Mouse (Mus musculus): ENCODE data around the gene Lypla2. TPM values are rescaled to one million over a fixed set of nuclear protein-coding genes. Genes with fewer than 3 reads are reported as not detected.

Gene Lypla2
- polyA plus RNA-seq, 1 experiment from 2014 or later: 210 TPM

GRCm38 (mm10) chr4:135935502-135935901 is 36.9 kb downstream of the Lypla2 start:
- no peak overlapping the region for H3K27ac ChIP-seq (ENCODE audit: low read depth, low read length)
- H3K4me3 ChIP-seq (ENCODE audit: low read depth, low read length): no peak overlapping the region
- H3K27me3 ChIP-seq (ENCODE audit: control insufficient read depth, insufficient read depth, low read length): no peaks in the 10 kb centered on the region
- no peak overlapping the region for H3K9ac ChIP-seq (replicated peaks; ENCODE audit: low read depth, low read length)
- ATAC-seq (ENCODE audit: low read depth): no peak
- H3K4me2 ChIP-seq (ENCODE audit: low read depth, low read length): no peak overlapping the region
- 81% methylated on average over 5 of the region's 5 CpGs for WGBS
- no peaks in the 10 kb centered on the region for H3K4me1 ChIP-seq (ENCODE audit: control insufficient read depth, insufficient read depth, low read length)
- no peaks in the 10 kb centered on the region for H3K9me3 ChIP-seq (ENCODE audit: control insufficient read depth, low read length)
- peaks cover 13% of the 10 kb centered on the region for H3K36me3 ChIP-seq (ENCODE audit: control insufficient read depth, insufficient read depth, low read length)

DNA sequence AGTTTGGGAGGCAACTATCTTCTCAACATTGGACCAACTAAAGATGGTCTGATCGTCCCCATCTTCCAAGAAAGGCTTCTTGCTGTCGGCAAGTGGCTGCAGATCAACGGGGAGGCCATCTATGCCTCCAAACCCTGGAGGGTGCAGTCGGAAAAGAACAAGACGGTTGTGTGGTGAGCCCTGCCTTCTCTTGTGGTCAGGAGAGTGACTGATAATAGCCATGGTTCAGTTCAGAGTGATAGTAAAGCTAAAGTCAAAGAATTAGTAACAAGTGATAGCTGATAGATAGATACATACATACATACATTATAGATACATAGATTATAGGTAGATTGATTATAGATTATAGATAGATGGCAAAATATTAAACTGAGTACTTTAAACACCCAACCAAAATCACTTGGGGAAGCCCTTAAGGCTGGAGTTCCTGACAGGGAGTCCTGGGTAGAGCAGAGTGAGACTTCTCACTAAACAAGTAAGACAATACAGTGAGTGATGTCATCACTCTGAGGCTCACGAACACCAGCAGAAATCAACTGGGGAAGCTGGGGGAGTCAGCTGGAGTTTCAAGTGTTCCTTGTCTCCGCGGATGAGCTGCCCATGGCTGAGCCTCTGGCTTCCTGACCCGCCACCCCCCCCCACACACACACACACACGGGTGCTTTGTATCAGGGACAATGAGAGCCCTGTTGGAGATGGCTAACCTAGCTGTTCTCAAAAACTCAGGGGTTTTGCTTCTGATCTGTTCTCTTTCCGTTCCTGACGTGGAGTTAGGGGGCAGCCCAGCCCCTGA is 37.5 kb downstream of the Lypla2 start:
- no peaks in the 10 kb centered on the region for H3K27me3 ChIP-seq (ENCODE audit: control insufficient read depth, insufficient read depth, low read length)
- no peaks in the 10 kb centered on the region for H3K9me3 ChIP-seq (ENCODE audit: control insufficient read depth, low read length)
- H3K9ac ChIP-seq (replicated peaks; ENCODE audit: low read depth, low read length): no peak overlapping the region
- 57% methylated on average over 12 of the region's 12 CpGs for WGBS
- H3K4me2 ChIP-seq (ENCODE audit: low read depth, low read length): no peak overlapping the region
- ATAC-seq (ENCODE audit: low read depth): no peak
- no peaks in the 10 kb centered on the region for H3K4me1 ChIP-seq (ENCODE audit: control insufficient read depth, insufficient read depth, low read length)
- H3K4me3 ChIP-seq (ENCODE audit: low read depth, low read length): no peak overlapping the region
- peaks cover 10% of the 10 kb centered on the region for H3K36me3 ChIP-seq (ENCODE audit: control insufficient read depth, insufficient read depth, low read length)
- H3K27ac ChIP-seq (ENCODE audit: low read depth, low read length): no peak overlapping the region

- no peak overlapping the region for H3K27ac ChIP-seq (ENCODE audit: low read depth, low read length)
- H3K4me3 ChIP-seq (ENCODE audit: low read depth, low read length): no peak overlapping the region
- peaks cover 7% of the 10 kb centered on the region for H3K36me3 ChIP-seq (ENCODE audit: control insufficient read depth, insufficient read depth, low read length)
- no peak overlapping the region for H3K9ac ChIP-seq (replicated peaks; ENCODE audit: low read depth, low read length)
- H3K4me1 ChIP-seq (ENCODE audit: control insufficient read depth, insufficient read depth, low read length): no peaks in the 10 kb centered on the region
- no peak for ATAC-seq (ENCODE audit: low read depth)
- no peak overlapping the region for H3K4me2 ChIP-seq (ENCODE audit: low read depth, low read length)
- H3K27me3 ChIP-seq (ENCODE audit: control insufficient read depth, insufficient read depth, low read length): no peaks in the 10 kb centered on the region
- H3K9me3 ChIP-seq (ENCODE audit: control insufficient read depth, low read length): no peaks in the 10 kb centered on the region
- 63% methylated on average over 5 of the region's 5 CpGs for WGBS
Measured at GRCm38 (mm10) chr4:135931832-135932231, 40.6 kb downstream of the Lypla2 start.

GRCm38 (mm10) chr4:135930239-135930638 is 42.2 kb downstream of the Lypla2 start:
- H3K36me3 ChIP-seq (ENCODE audit: control insufficient read depth, insufficient read depth, low read length): peaks cover 7% of the 10 kb centered on the region
- 94% methylated on average over 8 of the region's 8 CpGs for WGBS

GRCm38 (mm10) chr4:135929828-135930227 is 42.6 kb downstream of the Lypla2 start:
- Histone ChIP-seq H3K4me1 (ENCODE audit: control insufficient read depth, insufficient read depth, low read length) (no peaks in the 10 kb centered on the region), H3K36me3 (ENCODE audit: control insufficient read depth, insufficient read depth, low read length) (peaks cover 7% of the 10 kb centered on the region), H3K4me2 (ENCODE audit: low read depth, low read length) (no peak overlapping the region), H3K27me3 (ENCODE audit: control insufficient read depth, insufficient read depth, low read length) (no peaks in the 10 kb centered on the region), H3K27ac (ENCODE audit: low read depth, low read length) (no peak overlapping the region), H3K9me3 (ENCODE audit: control insufficient read depth, low read length) (no peaks in the 10 kb centered on the region), H3K9ac (replicated peaks; ENCODE audit: low read depth, low read length) (no peak overlapping the region), H3K4me3 (ENCODE audit: low read depth, low read length) (no peak overlapping the region)
- 96% methylated on average over 9 of the region's 9 CpGs for WGBS
- ATAC-seq (ENCODE audit: low read depth): no peak

More at GRCm38 (mm10) chr4:135930239-135930638, 42.2 kb downstream of the Lypla2 start:
- Histone ChIP-seq H3K27ac (ENCODE audit: low read depth, low read length) (no peak overlapping the region), H3K9ac (replicated peaks; ENCODE audit: low read depth, low read length) (no peak overlapping the region), H3K4me2 (ENCODE audit: low read depth, low read length) (no peak overlapping the region), H3K4me3 (ENCODE audit: low read depth, low read length) (no peak overlapping the region), H3K9me3 (ENCODE audit: control insufficient read depth, low read length) (no peaks in the 10 kb centered on the region), H3K4me1 (ENCODE audit: control insufficient read depth, insufficient read depth, low read length) (no peaks in the 10 kb centered on the region), H3K27me3 (ENCODE audit: control insufficient read depth, insufficient read depth, low read length) (no peaks in the 10 kb centered on the region)
- no peak for ATAC-seq (ENCODE audit: low read depth)

GRCm38 (mm10) chr4:135929405-135929804 is 43.0 kb downstream of the Lypla2 start:
- Histone ChIP-seq H3K4me3 (ENCODE audit: low read depth, low read length) (no peak overlapping the region), H3K36me3 (ENCODE audit: control insufficient read depth, insufficient read depth, low read length) (peaks cover 7% of the 10 kb centered on the region), H3K27me3 (ENCODE audit: control insufficient read depth, insufficient read depth, low read length) (no peaks in the 10 kb centered on the region), H3K9me3 (ENCODE audit: control insufficient read depth, low read length) (no peaks in the 10 kb centered on the region), H3K27ac (ENCODE audit: low read depth, low read length) (no peak overlapping the region), H3K4me1 (ENCODE audit: control insufficient read depth, insufficient read depth, low read length) (no peaks in the 10 kb centered on the region), H3K4me2 (ENCODE audit: low read depth, low read length) (no peak overlapping the region), H3K9ac (replicated peaks; ENCODE audit: low read depth, low read length) (no peak overlapping the region)
- no peak for ATAC-seq (ENCODE audit: low read depth)
- 90% methylated on average over 5 of the region's 5 CpGs for WGBS

- H3K9ac ChIP-seq (replicated peaks; ENCODE audit: low read depth, low read length): no peak overlapping the region
- H3K36me3 ChIP-seq (ENCODE audit: control insufficient read depth, insufficient read depth, low read length): peaks cover 2% of the 10 kb centered on the region
- H3K27me3 ChIP-seq (ENCODE audit: control insufficient read depth, insufficient read depth, low read length): no peaks in the 10 kb centered on the region
- H3K4me1 ChIP-seq (ENCODE audit: control insufficient read depth, insufficient read depth, low read length): no peaks in the 10 kb centered on the region
- H3K4me2 ChIP-seq (ENCODE audit: low read depth, low read length): no peak overlapping the region
- no peaks in the 10 kb centered on the region for H3K9me3 ChIP-seq (ENCODE audit: control insufficient read depth, low read length)
- no peak overlapping the region for H3K4me3 ChIP-seq (ENCODE audit: low read depth, low read length)
- no peak overlapping the region for H3K27ac ChIP-seq (ENCODE audit: low read depth, low read length)
- WGBS: 83% methylated on average over 9 of the region's 9 CpGs
- no peak for ATAC-seq (ENCODE audit: low read depth)
Measured at GRCm38 (mm10) chr4:135928376-135928775, 44.0 kb downstream of the Lypla2 start.

- no peak overlapping the region for H3K4me3 ChIP-seq (ENCODE audit: low read depth, low read length)
- 96% methylated on average over 3 of the region's 3 CpGs for WGBS
- ATAC-seq (ENCODE audit: low read depth): no peak
- H3K27me3 ChIP-seq (ENCODE audit: control insufficient read depth, insufficient read depth, low read length): no peaks in the 10 kb centered on the region
- peaks cover 2% of the 10 kb centered on the region for H3K4me1 ChIP-seq (ENCODE audit: control insufficient read depth, insufficient read depth, low read length)
- H3K9me3 ChIP-seq (ENCODE audit: control insufficient read depth, low read length): no peaks in the 10 kb centered on the region
- no peak overlapping the region for H3K27ac ChIP-seq (ENCODE audit: low read depth, low read length)
- H3K9ac ChIP-seq (replicated peaks; ENCODE audit: low read depth, low read length): no peak overlapping the region
- no peak overlapping the region for H3K4me2 ChIP-seq (ENCODE audit: low read depth, low read length)
- H3K36me3 ChIP-seq (ENCODE audit: control insufficient read depth, insufficient read depth, low read length): peaks cover 2% of the 10 kb centered on the region
Measured at GRCm38 (mm10) chr4:135926861-135927260, 45.6 kb downstream of the Lypla2 start.

- Histone ChIP-seq H3K9me3 (ENCODE audit: control insufficient read depth, low read length) (no peaks in the 10 kb centered on the region), H3K4me3 (ENCODE audit: low read depth, low read length) (no peak overlapping the region), H3K9ac (replicated peaks; ENCODE audit: low read depth, low read length) (no peak overlapping the region), H3K27me3 (ENCODE audit: control insufficient read depth, insufficient read depth, low read length) (no peaks in the 10 kb centered on the region), H3K36me3 (ENCODE audit: control insufficient read depth, insufficient read depth, low read length) (peaks cover 2% of the 10 kb centered on the region), H3K4me1 (ENCODE audit: control insufficient read depth, insufficient read depth, low read length) (peaks cover 6% of the 10 kb centered on the region), H3K4me2 (ENCODE audit: low read depth, low read length) (no peak overlapping the region), H3K27ac (ENCODE audit: low read depth, low read length) (no peak overlapping the region)
- no peak for ATAC-seq (ENCODE audit: low read depth)
- WGBS: 90% methylated on average over 10 of the region's 10 CpGs
Measured at GRCm38 (mm10) chr4:135926195-135926808, 46.1 kb downstream of the Lypla2 start.
